Mouse (Mus musculus): ENCODE measurements around the gene Itprid2. TPM values are rescaled to one million over a fixed set of nuclear protein-coding genes. Genes with fewer than 3 reads are reported as not detected.

Itprid2 gene
- 10.4 and 14.3 TPM in 2 replicates for polyA plus RNA-seq (2015; fragmentation: Nextera tagmentation; extraction: Ambion mirVana)

GRCm38 (mm10) chr2:79634528-79635400, at the start of gene Itprid2:
Gene Itprid2, plus strand, starts transcription at chr2:79635352.

GRCm38 (mm10) chr2:79707575-79707974, 72.4 kb downstream of the Itprid2 start, which contains the start of gene Ppp1r1c:
Gene Ppp1r1c, plus strand, starts transcription at chr2:79707780.

Other genes starting within 250 kb of the Itprid2 start
- 0.05 TPM in 1 of 2 replicates, not detected in the other for gene Neurod1, start 178.6 kb upstream of the Itprid2 start, polyA plus RNA-seq (2015; fragmentation: Nextera tagmentation; extraction: Ambion mirVana)
- gene Cerkl, start 178.6 kb upstream of the Itprid2 start, polyA plus RNA-seq (2015; fragmentation: Nextera tagmentation; extraction: Ambion mirVana): 0.63 and 0.96 TPM in 2 replicates
- 0.17 TPM in 1 of 2 replicates, not detected in the other for gene Ppp1r1c, start 72.4 kb downstream of the Itprid2 start, polyA plus RNA-seq (2015; fragmentation: Nextera tagmentation; extraction: Ambion mirVana)

Measured in adrenal gland, postnatal 0 days (tissue).